Mouse (Mus musculus) kidney, embryonic 15.5 days (tissue): ENCODE data around the gene Col20a1. TPM values are rescaled to one million over a fixed set of nuclear protein-coding genes. Genes with fewer than 3 reads are reported as not detected.
A peak's percentile ranks its signal among the peaks of the same experiment; 100 is the strongest.

Experiments
- ATAC-seq: fragments of 200-750 bp; cut with Nextera tagmentation; replicated peaks from 2 replicates; pipeline ENCODE4 v1.8.0; 2017; ENCODE audit warnings: moderate TSS enrichment; ENCODE audit not compliant: low FRiP score
- H3K27ac ChIP-seq: fragments of 300-500 bp; sonication (generic); 2 replicates; pipeline ENCODE4 v1.5.1; 2015; ENCODE audit warnings: mild to moderate bottlenecking, inconsistent platforms
- H3K27me3 ChIP-seq: fragments of 300-500 bp; sonication (generic); 2 replicates; pipeline ENCODE4 v1.6.1; 2015; ENCODE audit warnings: inconsistent platforms
- H3K36me3 ChIP-seq: fragments of 300-500 bp; sonication (generic); 2 replicates; pipeline ENCODE4 v1.6.1; 2015; ENCODE audit warnings: inconsistent platforms
- H3K4me1 ChIP-seq: fragments of 300-500 bp; sonication (generic); 2 replicates; pipeline ENCODE4 v1.6.1; 2015; ENCODE audit warnings: inconsistent platforms
- H3K4me2 ChIP-seq: fragments of 300-500 bp; sonication (generic); 2 replicates; pipeline ENCODE4 v1.6.1; 2015; ENCODE audit warnings: moderate library complexity, mild to moderate bottlenecking, inconsistent platforms
- H3K4me3 ChIP-seq: fragments of 300-500 bp; sonication (generic); replicated peaks from 2 replicates; pipeline ENCODE4 v1.5.1; 2015; ENCODE audit warnings: mild to moderate bottlenecking, inconsistent platforms
- H3K9ac ChIP-seq: fragments of 300-500 bp; sonication (generic); 2 replicates; pipeline ENCODE4 v1.6.1; 2015; ENCODE audit warnings: mild to moderate bottlenecking, inconsistent platforms
- H3K9me3 ChIP-seq: fragments of 300-500 bp; sonication (generic); replicated peaks from 2 replicates; pipeline ENCODE4 v1.6.1; 2016; ENCODE audit warnings: inconsistent platforms
- WGBS: fragments of 180-500 bp; shearing (Covaris S2); methylation state at CpG from one replicate; pipeline ENCODE4 v1.1.7; 2015; ENCODE audit warnings: mixed read lengths; 5-methylcytosine and 5-hydroxymethylcytosine counted together
- polyA plus RNA-seq: library from polyadenylated mRNA; unstranded; fragments of >200 nt; fragmentation: Nextera tagmentation; extraction: Ambion mirVana; gene quantifications from 2 replicates; pipeline ENCODE4 v1.2.1, GENCODE M21; 2015

Col20a1 gene
- polyA plus RNA-seq, 1 experiment from 2014 or later = 0.69 TPM

DNA sequence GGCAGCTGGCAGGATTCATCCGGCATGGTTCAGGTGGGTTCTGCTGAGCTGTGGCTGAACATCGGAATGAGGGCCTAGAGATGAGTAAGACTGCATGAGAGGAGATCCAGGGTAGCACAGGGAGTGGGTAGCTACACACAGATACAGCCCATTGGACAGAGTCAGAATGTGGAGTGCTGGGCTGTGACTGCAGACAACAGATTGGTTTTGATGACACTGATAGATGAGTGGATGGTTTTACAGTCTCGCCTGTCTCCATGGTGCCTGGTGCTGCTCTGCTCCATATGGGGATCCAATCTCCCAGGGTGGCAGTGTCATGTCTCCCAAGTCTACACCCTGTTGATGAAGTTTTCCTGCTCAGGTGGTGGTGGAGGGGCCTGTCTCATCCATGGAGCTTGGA lies 10.6 kb downstream of the Col20a1 start:
- Histone ChIP-seq H3K9me3 (no peaks in the 10 kb centered on the region), H3K36me3 (no peaks in the 10 kb centered on the region), H3K9ac (no peak overlapping the region), H3K27me3 (no peaks in the 10 kb centered on the region), H3K4me1 (no peaks in the 10 kb centered on the region), H3K27ac (no peak overlapping the region), H3K4me3 (no peak overlapping the region), H3K4me2 (no peak overlapping the region)
- 67% methylated on average over 3 of the region's 3 CpGs for WGBS
- ATAC-seq = peak; percentile 13; the same call in 1 of the 2 replicates

DNA sequence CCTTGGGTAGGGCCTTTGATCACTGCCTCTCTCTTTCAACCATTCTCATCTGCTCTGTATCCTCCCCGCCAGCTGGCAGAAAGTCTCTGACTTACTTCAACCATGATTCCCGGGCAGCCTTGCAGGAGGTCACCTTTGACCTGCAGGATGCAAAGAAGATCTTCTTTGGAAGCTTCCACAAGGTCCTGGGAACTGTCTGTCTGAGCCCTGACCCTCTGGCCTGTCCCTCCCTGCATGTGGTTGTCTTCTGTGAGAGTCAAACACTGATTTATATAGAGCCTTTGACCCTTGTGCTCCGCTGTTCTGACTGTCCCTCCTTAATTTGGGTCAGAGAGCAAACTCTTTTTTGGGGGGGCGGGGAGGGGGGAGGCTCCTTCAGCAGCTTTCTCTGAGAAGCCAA lies 20.7 kb downstream of the Col20a1 start:
- H3K27me3 ChIP-seq = no peaks in the 10 kb centered on the region
- 23% methylated on average over 4 of the region's 4 CpGs for WGBS
- H3K9me3 ChIP-seq = no peaks in the 10 kb centered on the region
- ATAC-seq = peak; percentile 54
- no peak overlapping the region for H3K9ac ChIP-seq
- H3K4me2 ChIP-seq = no peak overlapping the region
- H3K27ac ChIP-seq = no peak overlapping the region
- peaks cover 28% of the 10 kb centered on the region for H3K4me1 ChIP-seq
- H3K4me3 ChIP-seq = no peak overlapping the region
- no peaks in the 10 kb centered on the region for H3K36me3 ChIP-seq

DNA sequence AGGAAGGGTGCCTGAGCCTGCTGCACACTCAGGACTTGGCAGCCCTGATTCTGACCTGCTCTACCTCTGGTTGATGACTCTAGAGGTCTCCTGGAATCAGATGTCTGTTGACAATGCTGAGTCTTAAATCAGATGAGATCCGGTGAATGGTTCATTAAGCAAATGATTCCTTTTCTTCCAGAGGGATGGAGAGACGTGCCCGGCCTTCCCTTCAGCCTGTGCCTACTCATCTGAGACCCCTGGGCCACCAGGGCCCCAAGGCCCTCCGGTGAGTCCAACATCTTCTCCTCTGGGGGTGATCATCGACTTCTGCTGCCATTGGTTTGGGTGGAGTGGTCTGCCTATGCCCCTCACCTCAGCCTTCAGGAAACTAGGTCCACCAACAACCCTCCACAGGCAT lies 22.0 kb downstream of the Col20a1 start:
- H3K4me2 ChIP-seq = no peak overlapping the region
- H3K9me3 ChIP-seq = no peaks in the 10 kb centered on the region
- peaks cover 28% of the 10 kb centered on the region for H3K4me1 ChIP-seq
- no peak overlapping the region for H3K27ac ChIP-seq
- H3K36me3 ChIP-seq = no peaks in the 10 kb centered on the region
- no peak overlapping the region for H3K9ac ChIP-seq
- H3K27me3 ChIP-seq = no peaks in the 10 kb centered on the region
- no peak overlapping the region for H3K4me3 ChIP-seq
- 36% methylated on average over 5 of the region's 5 CpGs for WGBS
- ATAC-seq = peak; percentile 59

GRCm38 (mm10) chr2:181031406-181031934 lies 45.1 kb downstream of the Col20a1 start:
- Histone ChIP-seq H3K9me3 (no peaks in the 10 kb centered on the region), H3K36me3 (no peaks in the 10 kb centered on the region), H3K4me1 (no peaks in the 10 kb centered on the region), H3K4me3 (no peak overlapping the region), H3K27me3 (peaks cover 9% of the 10 kb centered on the region), H3K27ac (no peak overlapping the region), H3K9ac (no peak overlapping the region), H3K4me2 (no peak overlapping the region)
- WGBS = 81% methylated on average over 11 of the region's 11 CpGs
- ATAC-seq = no peak

DNA sequence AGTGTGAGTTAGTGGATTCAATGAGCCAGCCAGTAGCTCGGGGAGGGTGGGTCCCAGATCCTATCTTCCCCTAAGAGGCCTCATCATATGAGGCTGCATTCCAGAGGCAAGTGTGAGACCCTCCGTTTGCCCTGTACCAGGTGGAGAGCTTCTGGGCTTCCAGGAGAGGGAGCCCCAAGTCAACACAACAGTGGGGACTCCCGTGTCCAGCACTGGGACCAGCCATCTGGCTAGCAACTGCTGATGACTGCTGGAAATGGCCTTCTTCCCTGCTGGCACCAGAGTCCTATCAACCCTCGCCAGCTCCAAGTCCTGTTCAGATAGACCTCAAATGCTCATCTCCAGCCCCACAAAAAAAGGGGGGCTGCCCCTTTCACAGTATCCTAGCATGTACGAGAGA lies 46.1 kb downstream of the Col20a1 start:
- Histone ChIP-seq H3K9me3 (no peaks in the 10 kb centered on the region), H3K27ac (no peak overlapping the region), H3K4me1 (no peaks in the 10 kb centered on the region), H3K36me3 (no peaks in the 10 kb centered on the region), H3K4me3 (no peak overlapping the region), H3K9ac (no peak overlapping the region), H3K27me3 (peaks cover 18% of the 10 kb centered on the region), H3K4me2 (no peak overlapping the region)
- no peak; the same call in 1 of the 2 replicates for ATAC-seq
- WGBS = 49% methylated on average over 5 of the region's 5 CpGs

DNA sequence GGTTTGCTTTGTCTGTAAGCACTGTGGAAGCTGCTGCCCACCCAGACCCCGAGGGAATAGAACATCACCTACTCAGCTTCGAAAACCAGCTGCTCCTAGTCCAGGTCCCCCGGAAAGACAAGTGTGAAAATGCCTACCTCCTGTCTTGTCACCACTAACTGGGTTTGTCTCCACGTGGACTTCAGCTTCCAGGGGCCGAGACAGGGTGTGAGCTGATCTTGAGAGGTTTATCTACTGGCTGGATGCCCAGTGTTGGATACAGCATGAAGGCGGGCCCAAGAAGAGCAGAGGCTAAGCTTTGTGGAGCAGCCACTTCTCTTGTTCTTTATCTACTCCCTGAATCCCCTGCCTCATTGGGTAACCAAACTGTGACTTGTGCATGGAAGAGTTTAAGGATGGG lies 47.0 kb downstream of the Col20a1 start:
- Histone ChIP-seq H3K27ac (no peak overlapping the region), H3K9me3 (no peaks in the 10 kb centered on the region), H3K9ac (no peak overlapping the region), H3K4me2 (no peak overlapping the region), H3K4me3 (no peak overlapping the region), H3K36me3 (no peaks in the 10 kb centered on the region), H3K4me1 (peaks cover 7% of the 10 kb centered on the region), H3K27me3 (peaks cover 27% of the 10 kb centered on the region)
- ATAC-seq = no peak
- 60% methylated on average over 6 of the region's 6 CpGs for WGBS

DNA sequence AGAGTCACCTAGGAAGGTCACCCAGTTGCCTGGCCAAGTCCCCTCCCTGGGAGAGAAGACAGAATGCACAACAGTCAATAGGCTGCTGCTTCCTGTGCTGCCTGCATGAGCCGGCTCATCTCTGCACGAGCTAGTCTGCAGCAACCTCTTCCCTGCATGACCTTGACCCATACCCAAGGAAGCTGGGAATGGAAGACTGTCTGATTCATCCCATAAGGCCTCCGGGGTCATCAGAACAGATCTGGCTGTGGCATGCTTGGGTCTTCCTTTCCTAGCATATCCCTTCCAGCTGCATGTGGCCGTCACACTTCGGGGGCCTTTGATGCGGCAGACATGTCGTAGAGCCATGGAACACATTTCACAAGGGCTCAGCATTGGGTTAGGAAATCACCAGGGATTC lies 48.9 kb downstream of the Col20a1 start:
- Histone ChIP-seq H3K9me3 (no peaks in the 10 kb centered on the region), H3K4me1 (peaks cover 21% of the 10 kb centered on the region), H3K36me3 (no peaks in the 10 kb centered on the region), H3K9ac (no peak overlapping the region), H3K27me3 (peaks cover 45% of the 10 kb centered on the region), H3K4me2 (no peak overlapping the region), H3K27ac (no peak overlapping the region), H3K4me3 (no peak overlapping the region)
- ATAC-seq = no peak
- WGBS = 79% methylated on average over 7 of the region's 7 CpGs

DNA sequence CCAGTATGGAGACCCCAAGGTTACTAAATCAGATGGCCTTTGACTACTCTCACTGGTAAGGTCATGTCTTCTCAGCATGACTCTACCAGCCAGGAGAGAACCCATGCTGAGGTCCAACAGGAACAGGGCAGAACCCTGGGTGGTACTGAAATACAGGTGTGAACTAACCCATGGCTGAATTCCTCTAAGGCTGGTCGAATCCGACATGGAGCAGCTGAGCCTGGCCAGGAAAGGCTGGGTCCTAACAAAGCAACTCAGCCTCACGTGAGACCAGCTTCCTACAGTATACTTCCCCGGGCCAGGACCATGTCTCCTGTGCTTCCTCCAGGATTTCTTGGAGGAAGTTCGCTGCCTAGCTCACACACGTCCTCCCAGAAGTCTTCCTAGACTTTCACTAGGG lies 50.2 kb downstream of the Col20a1 start:
- H3K27ac ChIP-seq = no peak overlapping the region
- H3K27me3 ChIP-seq = peaks cover 59% of the 10 kb centered on the region
- WGBS = 75% methylated on average over 6 of the region's 6 CpGs
- no peaks in the 10 kb centered on the region for H3K9me3 ChIP-seq
- H3K4me3 ChIP-seq = no peak overlapping the region
- H3K36me3 ChIP-seq = no peaks in the 10 kb centered on the region
- no peak for ATAC-seq
- H3K4me1 ChIP-seq = peaks cover 21% of the 10 kb centered on the region
- H3K9ac ChIP-seq = no peak overlapping the region
- no peak overlapping the region for H3K4me2 ChIP-seq

DNA sequence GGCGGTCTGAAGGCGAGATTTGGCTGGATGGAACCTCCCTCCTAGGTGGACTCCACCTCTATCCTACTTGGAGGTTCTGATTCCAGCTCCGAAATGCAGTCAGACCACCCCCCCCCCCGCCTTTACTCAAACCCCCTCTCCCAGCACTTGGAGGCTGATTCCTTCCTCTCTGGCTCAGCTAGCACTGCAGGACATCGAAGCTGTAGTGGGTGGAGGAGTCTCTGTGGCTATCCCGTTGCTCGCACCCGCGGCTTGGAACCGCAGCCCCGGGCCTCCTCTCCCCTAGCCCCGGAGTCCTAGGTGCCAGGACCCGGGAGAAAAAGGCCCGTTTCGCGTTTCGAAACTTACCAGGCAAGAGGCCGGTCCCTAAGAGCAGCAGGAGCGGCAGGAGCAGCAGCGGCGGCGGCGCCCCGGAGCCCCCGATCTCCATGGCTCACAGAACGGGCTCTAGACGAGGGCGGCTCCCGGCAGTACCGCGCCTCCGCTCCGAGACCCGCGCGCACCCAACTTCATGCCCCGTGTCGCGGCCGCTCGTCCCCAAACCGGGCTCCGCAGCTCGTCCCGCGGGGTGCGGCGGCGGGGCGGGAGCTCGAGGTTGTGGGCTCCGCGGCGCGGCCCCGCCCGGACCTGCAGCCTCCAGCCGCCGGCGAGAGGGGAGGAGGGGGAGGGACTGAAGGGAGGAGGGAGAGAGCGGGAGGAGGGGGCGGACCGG lies 52.5 kb downstream of the Col20a1 start:
- H3K4me1 ChIP-seq = peaks cover 41% of the 10 kb centered on the region
- no peaks in the 10 kb centered on the region for H3K9me3 ChIP-seq
- under 1% methylated on average over 57 of the region's 63 CpGs for WGBS
- peak overlapping the region; percentile 67 for H3K4me3 ChIP-seq
- peak overlapping the region; percentile 53 for H3K9ac ChIP-seq
- ATAC-seq = peak; percentile 61
- peak overlapping the region; percentile 99 for H3K4me2 ChIP-seq
- no peak overlapping the region for H3K27ac ChIP-seq
- H3K36me3 ChIP-seq = no peaks in the 10 kb centered on the region
- H3K27me3 ChIP-seq = peaks cover 69% of the 10 kb centered on the region

- Histone ChIP-seq H3K27ac (no peak overlapping the region), H3K9me3 (no peaks in the 10 kb centered on the region), H3K4me1 (peaks cover 45% of the 10 kb centered on the region), H3K4me2 (peak overlapping the region; percentile 99), H3K36me3 (no peaks in the 10 kb centered on the region), H3K9ac (peak overlapping the region; percentile 53), H3K27me3 (peaks cover 69% of the 10 kb centered on the region), H3K4me3 (peak overlapping the region; percentile 67)
- ATAC-seq = 0 out of 2 replicates have a peak, but pooled peaks have one; percentile 27
- under 1% methylated on average over 14 of the region's 16 CpGs for WGBS
Observed at GRCm38 (mm10) chr2:181039356-181039680, 53.0 kb downstream of the Col20a1 start.

DNA sequence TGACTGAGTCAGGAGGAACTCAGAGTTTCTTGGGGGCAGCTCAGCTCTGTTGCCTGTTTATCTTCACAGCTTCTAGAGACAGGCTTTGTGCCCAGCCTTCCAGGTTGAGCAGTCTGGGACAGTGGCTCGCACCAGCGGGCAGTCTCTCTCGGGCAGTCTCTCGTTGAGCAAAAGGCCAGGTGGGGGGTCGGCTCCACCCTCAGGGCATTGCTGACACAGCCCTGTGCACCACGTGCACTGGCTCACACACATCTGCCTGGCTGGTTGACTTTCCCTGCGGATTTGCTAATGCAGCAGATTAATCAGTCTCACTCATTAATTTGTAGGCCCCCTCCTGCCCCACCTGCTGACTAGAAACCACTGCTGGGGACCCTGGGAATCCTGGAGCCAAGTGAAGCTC lies 55.6 kb downstream of the Col20a1 start:
- Histone ChIP-seq H3K4me3 (no peak overlapping the region), H3K9me3 (no peaks in the 10 kb centered on the region), H3K9ac (no peak overlapping the region), H3K27me3 (peaks cover 56% of the 10 kb centered on the region), H3K4me2 (no peak overlapping the region), H3K27ac (no peak overlapping the region), H3K36me3 (no peaks in the 10 kb centered on the region), H3K4me1 (peaks cover 45% of the 10 kb centered on the region)
- peak; percentile 50 for ATAC-seq
- 9% methylated on average over 7 of the region's 7 CpGs for WGBS

DNA sequence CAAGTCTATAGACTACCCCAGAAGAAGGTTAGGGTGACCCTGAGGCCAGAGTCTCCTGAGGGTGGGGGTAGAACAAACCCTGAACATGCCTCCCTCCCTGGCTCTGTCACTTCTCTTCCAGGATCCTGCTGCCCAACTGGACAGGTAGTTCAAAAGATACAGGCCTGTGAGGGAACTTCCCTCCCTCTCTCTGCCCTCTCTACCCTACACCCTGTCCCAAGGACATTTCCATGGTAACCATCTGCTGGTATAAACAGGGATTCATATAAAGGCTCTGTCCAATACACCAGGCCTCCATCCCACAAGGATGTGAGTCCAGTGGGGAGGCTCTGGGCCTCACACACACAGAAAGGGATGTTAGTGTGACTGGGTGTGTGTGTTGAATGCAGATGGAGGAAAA lies 56.0 kb downstream of the Col20a1 start:
- Histone ChIP-seq H3K27me3 (peaks cover 52% of the 10 kb centered on the region), H3K36me3 (no peaks in the 10 kb centered on the region), H3K27ac (no peak overlapping the region), H3K4me2 (no peak overlapping the region), H3K4me3 (no peak overlapping the region), H3K9me3 (no peaks in the 10 kb centered on the region), H3K9ac (no peak overlapping the region), H3K4me1 (peaks cover 45% of the 10 kb centered on the region)
- 0 out of 2 replicates have a peak, but pooled peaks have one; percentile 23 for ATAC-seq

GRCm38 (mm10) chr2:181043437-181043836 lies 57.1 kb downstream of the Col20a1 start, which contains the start of gene Chrna4:
Chrna4 (minus strand) TSS chr2:181043546.
- no peaks in the 10 kb centered on the region for H3K9me3 ChIP-seq
- peaks cover 41% of the 10 kb centered on the region for H3K4me1 ChIP-seq
- peak within 1 kb of the TSS; percentile 45; the same call in 1 of the 2 replicates for H3K27ac ChIP-seq
- H3K27me3 ChIP-seq = peaks cover 41% of the 10 kb centered on the region
- no peaks in the 10 kb centered on the region for H3K36me3 ChIP-seq
- H3K4me3 ChIP-seq = no peak within 1 kb of the TSS
- ATAC-seq = no peak
- WGBS = 46% methylated on average over 3 of the region's 3 CpGs
- no peak within 1 kb of the TSS for H3K4me2 ChIP-seq
- no peak within 1 kb of the TSS for H3K9ac ChIP-seq
